Mouse (Mus musculus) left cerebral cortex, postnatal 14 days (tissue): ENCODE measurements around the gene Pafah1b3. TPM values are rescaled to one million over a fixed set of nuclear protein-coding genes. Genes with fewer than 3 reads are reported as not detected.
"Not testable (repeated sequence)": the region's sequence is repeated elsewhere in the genome, so short reads cannot be mapped to it uniquely, and the experiment has no call there.

Experiments
- DNase-seq, 2 experiments: peaks; one replicate each; pipeline ENCODE4 v3.0.0; 2021 to 2022; ENCODE audit warnings: low spot score in 2 of 2, mixed read lengths in 1 of 2
- intact Hi-C: fragments of 180-260 bp; cut with DNase I; formaldehyde crosslinking; loops from one replicate; pipeline ENCODE4 v1.15.1; 2025
- total RNA-seq, 2 experiments: library from RNA; stranded (reverse); gene quantifications; 2 replicates each; pipeline ENCODE4 v1.2.3; 2021

The Pafah1b3 gene
- total RNA-seq, 2 experiments from 2014 or later: 25.2 to 32.2 TPM

- no peak for DNase-seq
- intact Hi-C loops: no loop called here
These were observed 25.1 kb downstream of the Pafah1b3 start for GRCm38 (mm10) chr7:25272445-25273258.

GRCm38 (mm10) chr7:25271651-25272444 lies 25.9 kb downstream of the Pafah1b3 start:
- DNase-seq: no peak
- intact Hi-C loops: no loop called here

- no peak for DNase-seq
- intact Hi-C loops: no loop called here
These were observed 26.8 kb downstream of the Pafah1b3 start for GRCm38 (mm10) chr7:25270652-25271633.

GRCm38 (mm10) chr7:25269545-25270271 lies 28.1 kb downstream of the Pafah1b3 start:
- intact Hi-C loops: no loop called here
- no peak for DNase-seq

- intact Hi-C loops: no loop called here
- DNase-seq: no peak
These were observed 28.8 kb downstream of the Pafah1b3 start for GRCm38 (mm10) chr7:25269029-25269428.

- no peak for DNase-seq
- intact Hi-C loops: no loop called here
These were observed 29.2 kb downstream of the Pafah1b3 start for GRCm38 (mm10) chr7:25268588-25268987.

GRCm38 (mm10) chr7:25267751-25268463 lies 29.9 kb downstream of the Pafah1b3 start:
- intact Hi-C loops: no loop called here

GRCm38 (mm10) chr7:25267301-25267750 lies 30.5 kb downstream of the Pafah1b3 start, which contains the start of gene Cic:
Gene Cic, plus strand, starts transcription at chr7:25267704.
- intact Hi-C loops: no loop called here
- peak; percentile 99 to 100 for DNase-seq

More at GRCm38 (mm10) chr7:25267751-25268463, 29.9 kb downstream of the Pafah1b3 start:
- DNase-seq: peak; percentile 99 to 100

- intact Hi-C loops: no loop called here
- no peak for DNase-seq
These were observed 31.4 kb downstream of the Pafah1b3 start for GRCm38 (mm10) chr7:25266180-25266962.

- intact Hi-C loops, DNase-seq: not testable (repeated sequence)
These were observed 32.0 kb downstream of the Pafah1b3 start for GRCm38 (mm10) chr7:25265743-25266142.

- DNase-seq: no peak
- intact Hi-C loops: no loop called here
These were observed 33.6 kb downstream of the Pafah1b3 start for GRCm38 (mm10) chr7:25263968-25264870.

GRCm38 (mm10) chr7:25261896-25262295 lies 35.9 kb downstream of the Pafah1b3 start:
- intact Hi-C loops: no loop called here
- DNase-seq: no peak

- intact Hi-C loops: no loop called here
- no peak for DNase-seq
These were observed 46.0 kb downstream of the Pafah1b3 start for GRCm38 (mm10) chr7:25251822-25252221.

- no peak for DNase-seq
- intact Hi-C loops: no loop called here
These were observed 46.6 kb downstream of the Pafah1b3 start for GRCm38 (mm10) chr7:25251071-25251791.

- intact Hi-C loops: no loop called here
- DNase-seq: peak; percentile 96 to 97
These were observed 47.4 kb downstream of the Pafah1b3 start, which contains the start of gene Erf for GRCm38 (mm10) chr7:25250141-25250972. Gene Erf, minus strand, starts transcription at chr7:25250761.
